Mouse (Mus musculus) spleen, postnatal 10 days (tissue): ENCODE measurements around the gene Slc38a9.
"Not testable (repeated sequence)": the region's sequence is repeated elsewhere in the genome, so short reads cannot be mapped to it uniquely, and the experiment has no call there.

Experiments
- DNase-seq, 2 experiments: peaks; one replicate each; pipeline ENCODE4 v3.0.0; 2021 to 2022; ENCODE audit warnings: low spot score in 2 of 2

Gene Slc38a9

GRCm38 (mm10) chr13:112683970-112684369 lies 23.4 kb downstream of the Slc38a9 start:
- no peak for DNase-seq

GRCm38 (mm10) chr13:112686155-112686554 lies 25.6 kb downstream of the Slc38a9 start:
- no peak for DNase-seq

DNA sequence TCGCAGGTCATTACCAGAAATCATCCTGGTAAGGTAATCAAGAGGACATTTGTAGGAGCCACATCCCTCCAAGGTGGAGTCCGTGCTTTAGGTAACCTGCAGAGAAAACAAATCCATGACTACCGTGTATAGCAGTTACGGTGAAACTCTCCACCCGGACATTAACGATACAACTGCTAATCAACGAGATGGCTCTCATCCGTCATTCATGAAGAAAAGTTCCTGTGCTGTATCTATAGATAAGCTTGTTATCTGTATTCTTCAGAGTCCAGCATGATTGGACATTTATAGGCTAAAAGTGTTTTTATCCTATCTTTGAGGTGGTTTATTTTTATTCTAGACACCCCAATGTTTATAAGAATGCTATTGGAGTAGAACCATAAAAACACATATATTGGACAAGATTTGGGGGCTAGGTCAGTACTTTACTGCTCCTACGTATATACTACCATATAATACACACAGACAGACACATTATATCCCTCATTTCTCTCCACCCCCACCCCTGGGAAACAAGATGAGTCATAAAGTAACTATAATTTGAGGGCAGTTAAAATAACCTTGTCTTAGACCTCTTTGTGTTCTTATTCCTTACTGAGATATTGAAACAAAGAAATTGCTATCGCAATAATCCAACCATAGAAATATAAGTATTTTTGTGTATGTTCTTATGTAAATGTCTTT lies 32.5 kb downstream of the Slc38a9 start:
- DNase-seq, result no peak

GRCm38 (mm10) chr13:112695526-112696240 lies 35.1 kb downstream of the Slc38a9 start:
- DNase-seq, result no peak

- DNase-seq, result no peak
These were observed 40.7 kb downstream of the Slc38a9 start for GRCm38 (mm10) chr13:112701256-112701655.

GRCm38 (mm10) chr13:112706351-112706750 lies 45.8 kb downstream of the Slc38a9 start:
- DNase-seq, result no peak

DNA sequence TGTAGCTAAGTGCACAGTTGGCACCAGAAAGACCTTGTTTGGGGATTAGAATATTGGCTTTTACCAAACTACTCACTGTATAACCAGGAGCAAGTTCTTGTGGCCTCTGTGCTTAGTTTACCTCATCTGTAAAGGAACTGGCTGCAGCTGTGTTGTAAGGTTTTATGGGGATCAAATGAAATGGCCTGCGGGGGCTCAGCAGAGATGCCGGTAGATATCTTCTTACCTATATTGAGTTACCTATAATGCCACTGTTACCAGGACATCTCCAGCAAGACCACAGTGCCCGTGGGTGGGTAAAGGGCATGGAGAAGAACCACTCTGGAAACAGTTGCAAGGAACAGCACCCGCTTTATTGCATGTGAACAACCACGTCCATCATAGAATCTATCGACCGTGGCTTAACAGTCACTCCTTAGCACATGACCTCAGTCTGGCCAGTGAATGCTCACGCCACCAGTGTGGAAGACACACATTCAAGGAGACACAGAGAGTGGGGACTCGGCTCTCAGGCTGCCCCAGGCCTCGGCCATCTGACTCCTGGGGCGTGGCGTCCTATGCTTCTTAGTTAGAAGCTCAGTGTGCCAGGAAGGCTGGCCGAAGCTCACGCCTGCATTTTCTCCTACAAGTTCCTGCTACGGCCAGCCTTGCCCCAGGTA lies 59.7 kb downstream of the Slc38a9 start:
- DNase-seq, result no peak

DNA sequence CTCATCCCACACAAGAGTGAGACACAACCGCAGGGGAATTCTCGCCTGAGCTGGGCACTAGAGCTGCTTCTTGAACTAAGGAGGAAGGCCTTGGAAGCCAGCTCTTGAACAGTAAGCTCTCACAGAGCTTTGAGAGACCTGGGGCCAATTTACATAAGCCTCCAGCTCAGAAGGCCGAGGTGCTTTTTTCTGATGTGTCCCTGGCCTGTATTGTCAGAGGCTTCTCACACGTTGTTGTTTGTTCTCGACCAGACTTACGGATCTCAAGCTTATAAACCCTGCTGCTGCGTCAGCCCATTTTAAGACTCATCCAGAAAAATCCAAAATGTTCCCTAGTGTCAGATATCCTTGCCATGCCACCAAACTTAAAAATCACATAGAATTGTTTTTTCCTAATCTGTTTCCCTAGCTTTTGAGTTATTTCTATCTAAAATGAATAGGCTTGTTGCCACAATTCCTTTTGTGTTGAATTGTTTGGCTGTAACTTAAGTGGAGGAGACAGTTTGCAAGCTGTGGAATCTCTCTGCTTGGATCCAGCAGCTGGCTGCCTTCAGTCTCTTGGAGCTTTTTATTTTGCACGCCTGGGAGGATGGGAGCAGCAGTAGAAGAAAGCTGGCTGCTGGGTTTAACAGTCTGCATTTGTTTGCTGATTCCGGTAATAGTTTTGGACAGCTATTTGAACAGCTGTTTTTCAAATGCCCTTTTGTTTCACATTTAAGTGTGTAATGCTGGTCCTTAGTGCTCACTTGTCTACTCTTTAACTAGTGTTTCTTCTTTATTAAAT lies 61.6 kb downstream of the Slc38a9 start:
- no peak for DNase-seq

- not testable (repeated sequence) for DNase-seq
These were observed 63.7 kb downstream of the Slc38a9 start for GRCm38 (mm10) chr13:112724260-112724659.

GRCm38 (mm10) chr13:112726002-112726401 lies 65.5 kb downstream of the Slc38a9 start:
- no peak for DNase-seq

DNA sequence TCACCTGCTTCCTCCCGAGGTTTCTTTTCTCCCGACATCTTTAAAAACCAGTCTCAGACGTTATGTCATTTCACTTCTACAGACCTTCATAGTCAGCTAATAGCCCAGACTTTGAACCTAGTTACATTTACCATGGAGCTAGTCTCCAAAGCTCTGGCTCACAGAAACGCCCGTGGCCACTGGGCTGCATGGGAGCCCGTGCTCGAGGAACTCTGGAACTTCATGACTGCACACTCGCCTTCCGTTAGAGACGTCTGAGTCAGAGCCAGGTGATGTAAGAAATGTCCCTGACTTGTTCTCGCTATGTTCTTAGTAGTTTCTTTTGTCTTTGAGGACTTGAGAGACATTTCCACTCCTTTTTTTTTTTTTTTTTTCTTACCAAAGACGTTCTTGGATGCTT lies 72.8 kb downstream of the Slc38a9 start:
- DNase-seq, result no peak

- peak in 1 of 2 experiments; percentile 71 for DNase-seq
These were observed 74.6 kb downstream of the Slc38a9 start for GRCm38 (mm10) chr13:112734906-112735713.

GRCm38 (mm10) chr13:112736407-112736806 lies 75.9 kb downstream of the Slc38a9 start:
- no peak for DNase-seq

GRCm38 (mm10) chr13:112737110-112737509 lies 76.6 kb downstream of the Slc38a9 start:
- DNase-seq, result no peak

DNA sequence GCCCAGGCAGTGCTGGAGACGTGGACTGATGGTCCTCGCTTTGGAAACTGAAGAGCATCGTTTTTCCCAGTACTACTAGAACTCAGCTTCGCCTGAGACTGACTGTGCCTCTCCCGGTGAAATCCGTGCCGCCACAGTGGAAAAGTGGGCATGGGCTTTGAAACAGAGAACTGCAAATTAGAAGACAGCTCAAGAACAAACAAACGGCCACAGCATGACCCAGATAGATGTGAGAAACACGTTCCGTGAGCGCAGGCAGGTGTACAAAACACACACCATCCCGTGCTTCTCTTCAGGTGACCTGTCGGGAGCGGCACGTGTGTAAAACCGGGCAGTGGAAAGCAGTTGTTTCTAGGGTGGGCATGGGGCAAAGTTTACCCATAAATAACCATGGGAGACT lies 77.5 kb downstream of the Slc38a9 start:
- DNase-seq, result no peak

GRCm38 (mm10) chr13:112740073-112740472 lies 79.5 kb downstream of the Slc38a9 start:
- no peak for DNase-seq

GRCm38 (mm10) chr13:112742076-112742830 lies 81.7 kb downstream of the Slc38a9 start:
- DNase-seq, result no peak

DNA sequence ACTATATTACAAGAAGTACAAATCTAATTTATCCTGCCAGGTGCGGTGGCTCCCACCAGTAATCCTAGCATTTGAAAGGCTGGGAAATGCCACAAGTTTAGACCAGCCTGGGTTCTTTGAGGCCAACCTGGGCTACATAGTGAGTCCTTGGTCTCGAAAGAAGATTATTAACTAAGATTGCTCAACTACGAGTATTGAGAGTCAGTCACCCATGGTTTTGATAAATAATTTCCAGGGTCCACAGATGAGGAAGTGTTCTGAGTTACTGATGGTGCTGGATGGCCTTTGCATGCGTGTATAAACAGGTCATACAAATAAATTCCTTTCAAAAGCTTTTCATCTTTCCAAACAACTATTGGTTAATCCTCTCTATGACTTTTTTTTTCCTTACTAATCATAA lies 83.1 kb downstream of the Slc38a9 start:
- DNase-seq, result no peak

- DNase-seq, result no peak
These were observed 83.7 kb downstream of the Slc38a9 start for GRCm38 (mm10) chr13:112744061-112744849.
